Mouse (Mus musculus): Measurements from ENCODE around the gene Usp15.

- TF ChIP-seq EP300 (IDR thresholded peaks at IDR 0.05; ENCODE audit: insufficient read depth, low read depth, low read length): no peak
- TF ChIP-seq CTCF (IDR thresholded peaks at IDR 0.05): no peak
- TF ChIP-seq POLR2A (IDR thresholded peaks at IDR 0.05; ENCODE audit: insufficient read depth, low read depth, low read length): no peak
These were observed 96.2 kb downstream of the Usp15 start for GRCm38 (mm10) chr10:123100584-123100983.
